Mouse (Mus musculus) CD4-positive, CD25-positive, alpha-beta regulatory T cell, adult 2 months (primary cell): ENCODE data around the gene Smim23.

Experiments used
- DNase-seq: peaks from one replicate; pipeline ENCODE4 v3.0.0-alpha.2; 2012; ENCODE audit warnings: low read depth, low spot score

Gene Smim23

DNA sequence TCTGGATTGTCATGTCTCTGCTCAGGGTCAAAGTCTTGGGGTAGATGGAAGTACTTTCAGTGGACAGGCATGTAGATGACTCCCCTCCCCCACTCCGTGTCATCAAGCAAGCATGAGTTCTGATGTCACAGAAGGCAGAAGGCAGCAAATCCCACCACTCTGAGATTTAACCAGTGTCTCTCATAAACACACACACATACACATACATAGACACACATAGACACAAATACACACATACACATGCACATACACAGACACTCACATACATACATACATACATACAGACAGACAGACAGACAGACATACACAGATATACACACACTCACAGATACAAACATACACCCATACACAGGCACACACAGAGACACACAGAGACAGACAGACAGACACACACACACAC is at the start of gene Smim23:
Gene Smim23 (minus strand): TSS at position 101 of the 400 bp plus-strand sequence.
- DNase-seq = no peak

- DNase-seq = no peak
These were observed 44.4 kb upstream of the Smim23 start for GRCm38 (mm10) chr11:32868619-32869383.

GRCm38 (mm10) chr11:32864615-32865014 is 40.2 kb upstream of the Smim23 start:
- no peak for DNase-seq

DNA sequence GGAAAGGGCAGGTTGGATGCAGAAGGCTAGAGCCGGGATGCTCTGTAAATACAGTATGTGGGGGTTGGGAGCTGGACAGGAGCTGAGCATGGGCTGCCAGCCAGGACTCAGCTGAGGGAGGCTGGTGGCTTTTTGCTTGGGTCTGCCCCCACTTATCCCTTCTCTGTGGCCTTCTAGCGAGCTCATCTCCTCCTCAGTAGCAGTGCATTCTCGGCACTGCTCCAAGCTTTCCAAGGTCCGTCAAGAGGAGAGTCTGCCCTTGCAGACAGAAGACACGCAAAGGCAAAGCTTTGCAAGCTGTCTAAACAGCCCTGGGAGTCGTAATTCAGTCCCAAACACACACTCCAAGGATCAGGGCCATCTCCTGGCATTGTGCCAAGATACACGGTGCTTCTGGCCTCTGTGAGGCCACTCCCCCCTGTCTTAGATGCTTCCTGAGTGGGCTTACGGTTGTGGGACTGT is 33.0 kb upstream of the Smim23 start:
- DNase-seq = no peak

DNA sequence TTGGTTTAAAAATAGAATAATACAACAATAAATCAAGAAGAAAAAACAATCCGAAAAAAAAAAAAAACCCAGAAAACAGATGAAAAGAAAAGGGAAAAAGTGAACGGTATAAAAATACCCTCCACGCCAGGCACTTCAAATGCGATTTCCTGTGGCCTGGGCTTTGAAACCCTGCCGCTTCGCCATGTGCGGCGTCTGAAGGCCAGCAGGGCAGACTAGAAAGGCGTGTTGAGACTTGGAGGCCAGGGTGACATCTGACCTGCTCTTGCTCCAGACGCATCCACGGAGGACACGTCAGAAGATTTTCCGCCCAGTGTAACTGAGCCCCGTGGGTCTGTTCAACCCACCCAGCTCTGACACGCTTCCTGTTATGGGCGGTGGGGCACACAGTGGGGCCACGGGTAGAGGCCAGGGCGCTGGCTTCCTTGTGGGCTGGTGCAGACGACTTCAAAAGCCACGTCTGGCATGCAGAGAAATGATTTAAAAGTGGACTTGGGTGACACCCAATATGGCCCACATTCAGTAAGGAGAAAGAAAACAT is 22.3 kb upstream of the Smim23 start:
- peak; percentile 1 for DNase-seq

- no peak for DNase-seq
These were observed 16.8 kb upstream of the Smim23 start for GRCm38 (mm10) chr11:32841169-32841568.

DNA sequence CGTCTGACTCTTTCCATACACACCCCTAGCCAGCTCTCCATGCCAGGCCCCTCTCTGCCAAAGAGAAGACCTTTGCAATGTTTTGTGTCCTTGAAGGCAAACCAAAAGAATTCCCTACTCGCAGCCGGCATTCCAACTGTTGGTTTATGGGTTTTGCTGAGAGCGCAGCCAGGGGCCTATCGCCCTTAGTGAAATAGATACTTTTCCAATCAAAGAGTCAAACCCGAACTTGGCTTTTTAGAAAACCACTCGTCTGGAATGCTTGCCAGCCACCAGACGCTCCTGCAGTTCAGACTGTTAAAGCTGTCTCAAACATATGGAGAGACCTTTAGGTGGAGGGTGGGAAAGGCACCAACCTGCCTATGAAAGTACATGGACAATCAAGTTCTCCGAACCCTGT is 15.9 kb upstream of the Smim23 start:
- DNase-seq = no peak

DNA sequence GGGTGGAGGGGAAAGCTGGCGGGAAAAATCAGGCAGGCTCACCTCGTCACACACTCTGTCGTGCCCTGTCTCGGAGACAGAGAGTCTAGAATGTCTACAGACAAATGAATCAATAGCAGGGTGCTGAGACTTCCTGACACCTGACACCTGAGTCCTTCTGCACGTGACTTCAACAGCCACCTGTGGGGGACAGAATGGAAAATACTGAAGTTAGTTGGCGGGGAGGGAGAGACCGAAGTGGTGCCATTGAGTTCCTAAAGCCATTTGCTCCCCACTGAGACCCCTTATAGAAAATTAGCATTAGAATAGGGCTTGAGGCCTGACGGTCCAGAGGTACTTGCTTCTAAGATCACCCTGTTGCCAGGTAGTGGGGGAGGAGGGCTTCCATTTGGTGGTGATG is 10.6 kb upstream of the Smim23 start:
- no peak for DNase-seq

DNA sequence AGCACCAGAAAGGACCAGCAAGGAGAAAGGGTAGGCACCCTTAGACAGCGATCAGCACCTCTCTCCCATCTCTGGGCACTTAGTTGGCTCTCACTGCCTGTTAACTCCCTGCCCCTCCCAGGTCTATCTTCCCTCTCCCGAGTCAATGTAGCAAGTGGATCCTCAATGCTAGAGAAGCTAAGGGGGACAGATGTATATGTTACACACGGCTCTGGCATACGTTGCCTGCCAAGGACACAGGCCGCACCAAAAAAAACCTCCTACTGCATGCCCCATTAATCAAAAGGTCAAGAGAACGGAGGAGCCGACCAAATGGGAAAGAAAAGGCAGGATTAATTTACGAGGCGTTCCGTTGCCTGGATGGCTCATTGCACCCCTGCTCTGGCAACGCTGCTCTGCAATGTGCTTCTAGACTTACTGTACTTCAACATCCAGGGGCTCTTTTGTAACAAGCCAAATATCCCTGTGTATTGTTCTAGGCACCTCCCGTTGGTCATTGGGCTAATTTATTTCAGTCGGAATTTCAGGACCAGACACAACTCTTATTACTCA is 10.0 kb upstream of the Smim23 start:
- DNase-seq = no peak

DNA sequence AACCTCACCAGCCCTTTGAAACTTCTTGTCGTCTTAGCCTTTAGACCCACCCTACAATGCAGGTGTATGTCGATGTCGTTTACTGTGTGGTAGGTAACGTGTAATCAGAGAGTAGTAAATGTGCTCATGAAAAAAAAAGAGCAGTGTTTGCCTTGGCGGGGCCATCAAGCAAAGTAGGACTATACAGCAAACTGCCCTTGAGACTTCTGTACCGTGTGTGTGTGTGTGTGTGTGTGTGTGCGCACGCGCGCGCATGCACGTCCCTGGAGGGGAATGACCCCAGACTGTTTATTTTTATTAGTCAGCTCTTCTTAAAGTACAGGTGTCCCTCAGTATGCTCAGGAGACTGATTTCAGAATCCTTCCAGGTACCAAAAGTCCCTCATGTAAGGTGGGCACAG is 6.8 kb downstream of the Smim23 start:
- DNase-seq = no peak

DNA sequence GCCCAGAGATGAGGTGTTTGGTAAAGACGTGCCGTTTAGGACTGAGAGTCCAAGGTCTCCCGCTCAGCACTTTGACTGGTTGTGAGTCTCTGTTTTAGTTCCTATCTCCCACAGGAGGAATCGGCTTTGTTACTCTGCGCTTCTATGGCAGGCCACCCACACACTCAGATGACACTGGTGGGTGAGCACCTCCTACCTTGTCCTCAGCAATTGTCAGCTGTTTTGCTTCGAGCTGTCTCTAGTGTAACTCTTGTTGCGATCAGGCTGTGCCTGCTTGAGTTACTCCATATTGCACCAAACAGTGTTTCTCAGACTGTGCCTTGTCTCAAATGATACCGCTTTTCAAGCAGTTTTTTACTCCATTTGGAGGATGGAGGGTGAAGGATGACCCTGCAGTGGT is 10.1 kb downstream of the Smim23 start:
- no peak for DNase-seq

DNA sequence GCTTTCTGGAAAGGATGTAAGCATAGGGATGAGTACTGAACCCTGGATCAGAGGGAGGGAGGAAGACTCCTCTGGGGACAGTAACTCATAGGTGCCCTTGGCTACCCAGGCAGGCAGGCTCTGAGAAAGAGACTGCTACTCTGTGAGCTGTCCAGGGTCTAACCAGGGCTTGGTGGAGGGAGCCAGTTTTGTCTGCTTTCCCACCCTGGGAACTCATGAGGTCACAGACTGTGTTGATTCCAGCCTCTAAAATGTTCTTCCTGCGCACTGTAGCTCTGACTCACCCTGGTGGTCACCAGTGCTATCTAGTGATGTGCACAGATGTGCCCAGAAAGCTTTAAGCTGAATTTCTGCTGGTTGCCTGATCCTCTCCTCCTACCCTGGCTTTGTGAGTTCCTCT is 15.3 kb downstream of the Smim23 start:
- no peak for DNase-seq

GRCm38 (mm10) chr11:32805958-32806357 is 18.4 kb downstream of the Smim23 start:
- DNase-seq = peak; percentile 69

DNA sequence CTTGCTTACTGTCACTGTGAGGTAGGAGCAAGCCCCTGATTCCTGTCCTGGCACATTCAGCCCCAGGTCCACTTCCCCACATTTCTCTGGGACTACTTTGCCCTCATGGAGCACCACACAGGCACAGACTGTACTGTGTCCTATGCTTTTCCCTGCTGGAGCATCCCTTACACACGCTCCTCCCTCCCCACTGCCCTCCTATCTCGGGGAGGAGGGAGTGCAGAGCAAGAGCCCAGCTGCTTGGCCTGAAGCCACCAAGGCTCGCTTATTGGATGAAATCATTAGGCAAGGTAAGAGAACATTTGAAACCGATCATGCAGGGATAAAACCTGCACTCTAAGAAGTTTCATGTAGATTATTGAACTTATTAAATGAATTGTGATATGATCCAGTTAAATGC is 20.7 kb downstream of the Smim23 start:
- DNase-seq = no peak

- DNase-seq = peak; percentile 66
These were observed 22.7 kb downstream of the Smim23 start for GRCm38 (mm10) chr11:32801715-32802114.

DNA sequence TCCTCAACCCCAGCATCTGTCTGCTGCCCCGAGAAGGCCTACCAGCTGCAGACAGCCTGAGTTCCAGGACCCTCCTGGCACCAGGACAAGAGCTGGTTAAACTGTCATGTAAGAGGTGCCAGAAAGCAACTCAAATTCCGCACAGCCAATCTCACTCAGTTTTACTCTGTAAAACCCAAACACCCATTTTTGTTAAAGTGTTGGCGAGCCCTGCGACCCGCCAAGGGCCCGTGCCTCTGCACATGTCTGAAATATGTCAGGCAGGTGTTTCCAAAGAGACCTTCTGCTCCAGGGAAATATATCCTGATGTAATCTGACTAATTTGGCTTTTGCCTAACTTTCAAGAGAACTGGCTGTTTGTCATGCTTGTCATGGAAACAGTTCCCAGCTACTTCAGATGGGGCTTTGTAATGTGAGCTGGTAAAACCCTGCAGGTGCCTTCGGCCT is 23.5 kb downstream of the Smim23 start:
- no peak for DNase-seq

GRCm38 (mm10) chr11:32798445-32798844 is 26.0 kb downstream of the Smim23 start:
- DNase-seq = no peak

DNA sequence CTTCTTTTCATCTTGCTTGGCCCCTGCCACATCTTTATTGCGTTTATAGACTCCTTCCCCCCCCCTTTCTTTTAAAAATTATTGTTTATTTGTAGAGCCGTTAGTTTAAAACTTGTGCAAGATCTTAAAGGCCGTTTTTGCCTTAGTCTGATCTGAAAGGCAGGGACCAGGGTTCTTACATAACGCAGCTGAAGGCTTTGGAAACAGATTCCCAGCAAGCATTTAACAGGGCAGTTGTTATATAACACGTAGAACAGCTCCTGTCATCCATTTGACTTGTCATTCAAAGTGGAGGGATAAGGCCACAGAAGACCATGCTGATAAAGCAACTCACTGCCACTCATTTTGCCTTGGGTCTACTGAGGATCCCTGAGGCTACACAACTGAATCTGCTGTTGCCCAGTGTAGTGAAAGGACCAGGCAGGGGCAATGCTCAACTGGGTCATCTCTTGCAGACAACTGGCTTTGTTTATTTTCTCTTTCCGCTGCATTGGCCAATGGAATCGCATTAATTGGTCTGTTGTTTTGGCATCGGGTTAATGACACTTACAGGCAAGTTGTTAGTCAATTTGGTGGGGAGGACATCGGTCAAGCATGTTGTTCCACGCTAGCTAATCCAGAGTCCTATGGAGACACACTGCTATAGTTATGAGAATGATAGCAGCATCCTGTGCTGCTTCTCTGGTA is 29.5 kb downstream of the Smim23 start:
- no peak for DNase-seq

DNA sequence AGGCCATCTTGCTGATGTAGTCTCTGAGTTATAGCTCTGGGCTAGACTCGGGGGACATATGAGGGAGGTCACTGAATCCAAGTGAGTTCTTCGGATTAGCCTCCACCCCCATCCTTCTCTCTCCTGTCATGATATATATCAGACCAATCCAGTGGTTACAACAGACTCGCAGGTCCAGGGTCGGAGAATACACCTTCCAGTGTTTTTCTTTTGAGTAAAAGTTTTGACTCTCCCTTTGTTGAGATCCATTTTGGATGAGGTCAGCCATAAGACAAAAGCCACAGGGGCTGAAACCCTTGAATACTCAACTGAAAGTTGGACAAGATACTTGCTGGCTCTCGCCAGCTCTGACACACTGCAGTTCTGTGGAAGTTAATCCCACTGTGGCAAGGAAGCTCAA is 38.2 kb downstream of the Smim23 start:
- no peak for DNase-seq

DNA sequence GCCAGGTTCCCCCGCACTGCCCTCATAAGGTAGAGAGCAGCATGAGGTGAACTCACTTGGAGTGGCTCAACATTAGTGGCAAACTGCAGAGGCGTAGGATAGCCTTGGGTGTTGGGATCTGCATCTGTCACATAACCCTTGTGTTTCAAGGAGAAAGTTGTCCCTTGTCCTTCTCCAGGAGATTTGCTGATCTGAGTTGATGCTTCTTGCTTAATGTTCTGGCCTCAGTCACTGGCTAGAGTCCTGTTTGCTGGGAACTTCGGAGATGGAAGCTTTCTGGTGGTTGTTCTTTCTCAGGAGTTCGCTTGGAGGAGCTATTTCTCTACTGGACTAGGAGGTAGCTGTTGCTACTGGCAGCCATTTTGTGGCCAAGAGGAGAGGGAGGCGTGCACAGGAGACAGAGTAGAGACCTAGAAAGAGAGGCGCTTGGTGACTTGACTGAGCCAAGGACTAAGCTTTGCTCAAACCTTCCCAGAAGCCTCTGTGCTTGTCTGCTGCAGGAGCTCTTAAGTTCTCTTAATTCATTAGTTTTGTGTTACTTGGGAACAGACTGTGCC is 38.7 kb downstream of the Smim23 start:
- DNase-seq = no peak

- no peak for DNase-seq
These were observed 41.7 kb downstream of the Smim23 start for GRCm38 (mm10) chr11:32782724-32783123.
